Mouse (Mus musculus) T-helper 1 cell (primary cell): ENCODE data around the gene Actl10.

Experiments
- in situ Hi-C: fragments of 300-600 bp; cut with MboI, MseI; formaldehyde crosslinking; loops from one replicate; pipeline ENCODE4 v1.15.1; 2025; ENCODE audit warnings: high pct_unique_total_duplicates

The Actl10 gene

DNA sequence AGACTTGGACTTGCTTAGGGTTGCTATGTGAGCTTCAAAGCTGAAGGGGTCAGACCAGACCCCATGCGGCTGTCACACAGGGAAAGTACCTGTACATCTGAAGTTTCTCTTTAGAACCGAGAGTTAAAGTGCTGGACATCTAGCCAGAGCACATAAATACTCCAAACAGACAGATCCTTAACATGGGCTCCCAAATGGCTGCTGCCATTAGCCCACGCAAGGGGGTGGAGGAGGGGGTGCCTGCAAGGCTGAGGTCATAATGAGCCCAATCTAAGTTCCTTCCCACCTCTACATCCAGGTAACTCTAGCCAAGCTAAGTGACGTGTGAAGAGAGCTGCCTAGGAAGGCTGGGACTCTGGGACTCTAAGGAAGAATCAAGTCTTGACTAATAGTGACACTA, at the start of gene Actl10:
TSS of gene Actl10 (plus strand) at position 301 of the 400 bp plus-strand sequence.
- in situ Hi-C loops, result no loop called here

DNA sequence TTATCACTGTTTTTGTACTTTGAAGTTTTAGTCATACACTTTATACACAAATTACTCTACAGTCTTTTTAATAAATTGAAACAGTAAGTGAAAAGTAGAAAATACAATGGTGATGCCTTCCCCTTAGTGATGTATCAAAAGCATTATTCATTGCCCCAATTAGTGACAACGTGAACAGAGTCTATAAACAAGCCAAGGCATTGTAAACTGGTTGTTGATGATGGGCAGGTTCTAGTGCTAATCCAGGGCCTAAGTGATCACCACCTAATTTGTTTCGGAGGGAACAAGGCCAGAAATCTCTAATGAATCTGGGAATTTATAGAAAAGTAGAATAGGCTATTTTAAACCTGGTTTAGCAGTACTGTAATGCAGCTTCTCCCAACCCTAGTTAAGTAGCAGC, 44.5 kb upstream of the Actl10 start:
- in situ Hi-C loops, result no loop called here

DNA sequence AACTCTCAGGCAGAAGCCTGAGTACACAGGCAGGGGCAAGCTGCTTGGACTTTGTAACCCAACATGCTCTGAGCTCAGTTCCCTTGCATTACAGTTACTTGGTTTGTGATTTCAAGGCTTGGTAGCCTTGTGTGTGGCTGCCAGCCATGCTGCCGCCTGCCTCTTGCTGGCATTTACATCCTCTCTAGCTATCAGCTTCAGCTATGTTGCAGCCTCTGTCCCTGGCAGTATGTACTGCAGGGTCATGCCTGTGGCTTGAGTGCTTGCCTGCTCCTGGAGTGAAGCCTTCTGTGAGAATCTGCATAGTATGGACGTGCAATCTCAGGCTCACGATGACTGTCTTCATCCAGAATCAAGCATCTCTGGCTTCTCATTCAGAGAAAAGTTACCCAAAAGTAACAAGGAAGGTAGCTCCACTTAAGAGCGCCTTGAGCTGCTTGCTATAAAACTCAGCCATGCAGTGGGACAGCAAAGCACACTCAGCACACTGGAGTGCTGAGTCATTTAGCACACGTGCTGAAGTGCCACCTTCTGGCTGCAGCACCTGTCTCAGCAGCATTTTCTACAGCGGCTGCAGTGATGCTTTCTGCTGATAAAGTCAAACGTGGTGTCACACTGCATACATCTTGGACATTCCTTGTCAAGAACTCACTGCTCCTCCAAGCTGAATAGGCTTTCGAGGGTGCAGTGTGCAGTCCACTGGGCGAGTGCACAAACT, 43.9 kb upstream of the Actl10 start:
- in situ Hi-C loops, result no loop called here

DNA sequence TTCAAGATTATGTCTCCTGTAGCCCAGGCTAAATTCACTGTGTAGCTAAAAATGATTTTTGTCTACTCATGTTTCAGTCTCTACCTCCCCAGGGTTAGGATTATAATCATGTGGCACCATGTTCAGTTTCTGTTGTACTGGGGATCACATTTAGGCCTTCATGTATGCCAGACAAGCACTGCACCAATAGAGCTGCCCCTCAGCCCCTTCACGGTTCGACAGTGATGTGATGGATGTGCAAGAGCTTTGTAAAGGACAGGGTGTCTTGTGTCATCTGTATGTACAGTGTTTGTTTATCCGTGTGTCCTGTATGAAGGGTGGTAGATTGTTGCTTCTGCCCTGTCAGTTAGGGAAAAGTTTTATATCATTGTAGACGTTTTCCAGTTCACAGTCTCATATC, 43.1 kb upstream of the Actl10 start:
- in situ Hi-C loops, result no loop called here

DNA sequence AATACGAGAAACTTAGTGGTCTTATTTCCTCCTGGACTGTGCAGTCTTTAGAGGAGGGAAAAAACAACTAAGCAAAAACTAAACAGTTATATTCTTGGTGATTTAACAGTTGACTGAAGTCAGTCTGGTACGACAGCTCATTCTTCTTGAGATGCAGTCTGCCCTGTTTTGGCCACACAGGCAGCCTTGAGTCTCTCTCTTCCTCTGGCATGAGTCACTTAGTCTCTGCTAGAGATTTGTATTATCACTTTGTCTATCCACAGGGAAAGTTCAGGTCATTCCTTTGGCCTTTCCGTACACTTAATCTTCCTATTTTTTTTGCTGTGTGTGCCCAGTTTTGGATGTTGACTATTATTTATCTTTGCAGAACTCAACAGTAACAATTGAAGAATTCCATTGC, 41.4 kb upstream of the Actl10 start:
- in situ Hi-C loops, result no loop called here

DNA sequence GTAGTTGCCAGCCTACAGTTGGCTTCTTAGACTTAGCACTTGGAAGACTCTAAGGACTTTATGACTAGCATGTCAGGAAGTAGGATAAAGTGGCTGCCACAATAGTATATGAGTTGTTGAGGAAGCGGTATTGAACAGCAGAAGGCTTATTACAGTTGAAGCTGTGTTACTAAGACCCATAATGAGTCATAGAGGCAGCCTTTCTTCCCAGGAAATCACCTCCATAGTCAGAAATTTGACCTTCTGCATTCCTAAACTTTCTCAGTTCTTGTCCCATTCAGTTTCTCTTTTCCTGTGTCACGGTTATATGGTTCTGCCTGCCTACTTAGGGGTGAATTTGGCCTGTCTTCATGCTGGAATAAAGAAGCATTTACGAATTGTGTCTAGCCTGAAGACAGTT, 34.6 kb upstream of the Actl10 start:
- in situ Hi-C loops, result no loop called here

DNA sequence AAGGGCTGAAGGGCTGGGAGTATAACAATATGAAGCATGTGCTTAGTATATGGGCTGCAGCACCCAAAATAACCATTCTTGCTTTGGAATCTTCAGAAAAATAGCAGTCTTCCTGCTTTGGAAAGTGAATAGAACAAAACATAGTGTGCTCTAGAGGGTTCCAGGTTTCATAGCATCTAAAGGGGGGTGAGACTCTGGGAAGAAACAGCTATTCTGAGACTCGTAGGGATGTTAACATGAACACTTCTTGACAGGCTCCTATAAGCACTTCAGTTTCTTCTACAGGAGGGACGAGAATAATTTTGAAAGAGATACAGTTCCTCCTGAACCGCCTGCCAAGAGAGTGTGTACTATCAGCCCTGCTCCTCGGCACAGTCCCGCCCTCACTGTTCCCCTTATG, 34.2 kb upstream of the Actl10 start:
- in situ Hi-C loops, result no loop called here

DNA sequence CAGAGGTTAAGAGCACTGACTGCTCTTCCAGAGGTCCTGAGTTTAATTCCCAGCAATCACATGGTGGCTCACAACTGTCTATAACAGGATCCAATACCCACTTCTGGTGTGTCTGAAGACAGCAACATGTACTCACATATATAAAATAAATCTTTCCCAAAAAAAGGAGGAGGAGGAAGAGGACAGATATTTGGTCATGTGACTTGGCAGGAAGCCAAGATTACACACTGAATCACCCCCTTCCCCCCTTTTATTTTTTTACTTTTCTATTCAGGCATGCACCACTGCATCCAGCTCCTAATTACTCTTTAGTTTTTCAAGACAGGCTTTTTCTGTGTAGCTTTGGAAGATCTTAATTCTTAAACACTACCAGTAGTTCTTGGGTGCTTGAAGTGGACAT, 30.1 kb upstream of the Actl10 start:
- in situ Hi-C loops, result no loop called here

DNA sequence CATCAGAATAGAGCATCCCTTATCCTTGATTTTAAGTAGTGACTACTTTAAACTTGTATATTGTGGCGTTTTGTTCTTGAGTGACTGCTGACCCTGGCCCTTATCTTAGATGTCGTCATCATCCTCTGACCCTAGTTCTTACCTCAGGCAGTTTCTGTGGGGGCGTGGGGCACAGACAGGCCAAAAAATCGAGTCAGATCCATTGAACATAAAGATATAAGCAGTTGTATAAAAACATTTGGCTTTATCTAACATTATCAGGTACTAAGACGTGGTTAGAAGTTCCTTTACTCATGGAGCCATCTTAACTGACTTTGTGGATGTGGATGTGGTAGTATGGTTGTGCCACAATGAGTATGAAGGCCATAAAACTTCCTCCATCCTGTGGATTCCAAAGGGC, 29.2 kb upstream of the Actl10 start:
- in situ Hi-C loops, result no loop called here

DNA sequence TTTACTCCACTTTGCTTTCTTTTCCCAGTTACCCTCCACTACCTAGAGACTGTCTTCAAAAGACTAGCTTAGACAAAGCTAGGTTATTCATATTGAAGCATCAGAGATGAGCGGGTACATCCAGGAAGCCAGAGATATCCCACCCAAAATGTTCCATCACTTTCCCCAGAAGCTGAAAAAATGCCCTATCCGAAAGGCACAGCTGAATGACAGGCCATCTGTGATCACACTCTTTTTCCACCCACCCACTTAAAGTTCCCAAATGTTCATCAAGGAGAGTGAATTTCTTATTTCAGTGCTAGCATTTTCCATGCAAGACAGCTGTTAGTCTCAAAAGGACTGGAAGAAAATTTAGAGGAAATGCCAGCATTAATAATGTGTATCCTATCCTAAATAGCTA, 26.3 kb upstream of the Actl10 start:
- in situ Hi-C loops, result loop anchor here (25.0 kb wide), 1 partner anchor 113 kb away; the partner anchor contains the start of gene Snta1

DNA sequence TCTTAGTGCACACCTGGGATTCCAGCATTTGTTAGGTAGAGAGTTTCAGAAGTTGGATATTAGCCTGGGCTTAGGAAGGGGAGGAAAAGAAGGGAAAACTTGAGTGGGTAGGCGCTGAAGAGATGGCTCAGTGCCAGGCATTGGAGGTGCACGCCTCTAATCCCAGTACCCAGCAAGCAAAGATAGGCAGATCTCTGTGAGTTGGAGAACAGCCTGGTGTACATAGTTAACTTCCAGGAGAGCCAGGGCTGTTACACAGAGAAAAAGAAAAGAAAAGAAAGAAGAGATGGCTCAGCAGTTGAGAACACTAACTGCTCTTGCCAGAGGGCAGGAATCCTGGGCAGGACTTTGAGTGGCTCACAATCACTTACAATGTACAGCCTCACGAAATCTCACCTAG, 25.0 kb upstream of the Actl10 start:
- in situ Hi-C loops, result loop anchor here (25.0 kb wide), 1 partner anchor 114 kb away; the partner anchor contains the start of gene Snta1

DNA sequence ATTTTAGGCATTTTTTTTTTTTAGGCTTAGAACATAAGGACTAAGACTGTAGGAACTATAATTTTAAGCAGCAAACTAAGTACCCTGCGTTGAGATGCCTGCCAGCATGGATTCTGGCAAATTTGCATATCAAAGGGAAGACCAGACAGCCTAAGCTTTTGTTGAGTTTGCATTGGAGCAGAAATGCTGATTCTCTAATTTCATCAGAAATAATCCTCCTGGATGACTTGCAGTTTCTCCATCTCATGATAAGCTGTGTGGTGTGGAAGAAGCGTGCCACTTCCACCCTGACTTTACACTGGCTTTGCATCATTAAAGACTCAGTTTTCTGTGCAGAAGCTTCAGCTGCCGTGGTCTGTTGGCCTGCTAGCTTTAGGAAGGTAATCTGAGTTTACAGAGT, 18.7 kb upstream of the Actl10 start:
- in situ Hi-C loops, result loop anchor here (25.0 kb wide), 1 partner anchor 121 kb away; the partner anchor contains the start of gene Snta1

DNA sequence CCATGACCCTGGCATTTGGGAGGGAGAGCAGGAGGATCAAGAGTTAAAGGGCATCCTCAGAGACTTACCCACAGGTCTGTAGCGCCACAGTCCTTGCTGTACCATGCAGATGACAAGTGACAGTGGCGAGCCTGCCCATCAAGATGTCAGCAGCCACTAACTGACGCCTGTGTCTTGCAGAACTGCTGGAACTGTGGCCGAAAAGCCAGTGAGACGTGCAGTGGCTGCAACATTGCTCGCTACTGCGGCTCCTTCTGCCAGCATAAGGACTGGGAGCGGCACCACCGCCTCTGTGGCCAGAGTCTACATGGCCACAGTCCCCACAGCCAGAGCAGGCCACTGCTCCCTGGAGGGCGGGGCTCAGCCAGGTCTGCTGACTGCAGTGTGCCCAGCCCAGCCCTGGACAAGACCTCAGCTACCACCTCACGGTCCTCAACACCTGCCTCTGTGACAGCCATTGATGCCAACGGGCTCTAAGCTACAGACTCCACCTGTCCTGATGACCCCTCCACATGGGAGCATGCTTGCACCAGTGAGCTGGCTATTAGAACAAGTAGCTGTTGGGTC, 16.8 kb upstream of the Actl10 start:
- in situ Hi-C loops, result loop anchor here (25.0 kb wide), 1 partner anchor 122 kb away; the partner anchor contains the start of gene Snta1

DNA sequence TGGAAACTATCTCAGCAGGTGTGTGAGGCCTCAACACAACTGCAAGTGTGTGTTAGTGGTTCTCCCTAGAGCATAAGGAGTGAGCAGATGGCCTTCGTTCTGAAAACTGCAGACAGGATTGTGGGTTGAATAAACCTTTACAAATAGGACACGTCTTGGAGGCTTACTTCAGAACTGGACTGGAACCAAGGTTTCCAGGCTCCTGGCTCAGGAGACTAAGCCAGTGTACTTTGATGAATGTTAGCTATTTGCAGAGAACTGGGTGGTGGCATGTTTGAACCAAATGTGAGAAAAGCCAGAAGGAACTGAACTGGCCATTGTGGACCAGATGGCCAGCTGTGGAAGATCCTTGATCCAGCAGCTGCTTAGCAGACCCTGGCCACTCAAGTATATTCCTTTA, 13.3 kb upstream of the Actl10 start:
- in situ Hi-C loops, result loop anchor here (25.0 kb wide), 1 partner anchor 126 kb away; the partner anchor contains the start of gene Snta1

DNA sequence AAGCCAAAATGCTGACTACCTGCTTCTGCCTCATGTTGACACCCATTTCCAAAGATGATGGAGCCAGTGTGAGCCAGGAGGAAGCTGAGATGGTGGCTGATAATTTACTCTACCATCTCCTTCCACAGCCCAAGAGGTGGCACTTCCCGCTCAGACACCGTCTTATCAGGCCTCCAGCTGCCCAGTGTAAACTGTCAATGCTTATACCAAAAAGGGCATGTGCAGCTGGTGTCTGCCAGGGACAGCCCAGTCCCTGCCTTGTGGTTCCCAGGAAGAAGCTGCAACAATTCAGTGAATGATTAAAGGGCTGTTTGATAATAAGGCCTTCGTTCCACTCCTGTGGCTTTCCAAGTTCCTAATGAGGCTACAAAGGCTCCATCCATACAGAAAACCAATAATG, 12.9 kb upstream of the Actl10 start:
- in situ Hi-C loops, result loop anchor here (25.0 kb wide), 1 partner anchor 126 kb away; the partner anchor contains the start of gene Snta1

DNA sequence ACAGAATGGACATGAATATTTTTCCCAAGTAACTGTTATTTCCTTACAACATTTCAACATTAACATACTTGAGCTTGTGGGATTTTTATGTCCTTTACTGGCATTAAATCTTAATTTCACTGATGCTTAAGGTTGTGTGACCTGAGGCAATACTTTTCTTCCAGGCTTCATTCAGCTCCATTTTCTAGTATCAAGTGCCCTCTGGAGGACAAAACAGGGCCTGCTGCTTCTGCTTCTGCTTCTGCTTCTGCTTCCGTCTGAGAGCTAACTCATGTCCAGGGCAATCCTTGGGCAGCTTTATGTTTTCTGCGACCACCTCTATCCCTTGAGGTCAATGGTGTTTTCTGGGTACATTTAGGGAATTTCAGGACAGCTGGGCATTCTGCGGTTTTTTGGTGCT, 11.9 kb upstream of the Actl10 start:
- in situ Hi-C loops, result loop anchor here (25.0 kb wide), 1 partner anchor 127 kb away; the partner anchor contains the start of gene Snta1

DNA sequence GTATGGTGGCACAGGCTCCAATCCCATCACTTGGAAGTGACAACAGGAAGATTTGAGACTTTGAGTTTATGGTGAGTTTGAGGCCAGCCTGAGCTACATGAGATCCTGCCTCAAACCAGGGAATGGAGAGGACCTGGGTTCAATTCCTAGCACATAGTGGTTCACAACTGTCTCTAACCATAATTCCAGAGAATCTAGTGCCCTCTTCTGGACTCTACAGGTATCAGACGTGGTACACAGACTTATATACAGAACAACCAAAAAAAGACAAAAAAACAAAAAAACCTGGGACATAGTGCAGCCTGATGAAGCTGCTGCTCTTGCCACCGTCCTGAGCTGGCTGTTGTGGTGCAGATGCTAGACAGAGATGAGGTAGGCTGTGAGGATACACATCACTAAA, 9.9 kb upstream of the Actl10 start:
- in situ Hi-C loops, result loop anchor here (25.0 kb wide), 1 partner anchor 129 kb away; the partner anchor contains the start of gene Snta1

DNA sequence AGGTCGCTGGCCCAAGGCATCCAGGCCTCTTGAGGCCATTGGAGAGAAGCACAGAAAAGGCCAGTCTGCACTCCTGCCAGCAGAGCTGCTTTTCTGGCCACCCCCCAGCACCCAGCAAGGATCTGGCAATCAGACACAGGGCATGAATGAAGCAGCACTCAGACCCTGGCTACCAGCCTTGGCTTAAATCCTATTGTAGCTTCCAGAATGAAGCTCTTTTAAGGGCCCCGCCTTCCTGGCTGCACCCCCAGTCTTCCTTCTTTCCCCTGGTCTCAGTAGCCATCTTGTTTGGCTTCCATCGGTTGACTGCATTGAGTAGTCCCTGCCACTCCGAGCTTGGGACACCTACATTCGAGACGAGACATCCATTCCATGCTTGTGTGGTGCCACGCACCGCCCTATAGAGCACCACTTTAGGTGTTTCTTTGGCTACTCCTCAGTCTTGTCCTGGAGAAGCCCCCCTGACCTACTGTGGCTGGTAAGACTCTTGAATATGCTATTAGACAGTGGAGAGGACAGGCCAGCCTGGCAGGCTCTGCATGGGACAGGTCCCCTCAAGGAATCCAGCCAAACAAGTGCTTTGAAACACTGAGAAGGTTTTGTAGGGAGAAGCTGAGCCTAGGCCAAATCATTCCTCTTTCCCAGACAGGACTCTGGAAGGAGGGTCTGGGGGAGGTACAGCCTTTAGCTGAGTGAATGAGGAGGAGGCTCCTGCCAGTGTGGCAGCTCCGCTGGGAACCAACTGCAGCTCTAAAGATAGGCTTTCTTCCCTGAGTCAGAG, 7.8 kb upstream of the Actl10 start:
- in situ Hi-C loops, result loop anchor here (25.0 kb wide), 1 partner anchor 131 kb away; the partner anchor contains the start of gene Snta1

DNA sequence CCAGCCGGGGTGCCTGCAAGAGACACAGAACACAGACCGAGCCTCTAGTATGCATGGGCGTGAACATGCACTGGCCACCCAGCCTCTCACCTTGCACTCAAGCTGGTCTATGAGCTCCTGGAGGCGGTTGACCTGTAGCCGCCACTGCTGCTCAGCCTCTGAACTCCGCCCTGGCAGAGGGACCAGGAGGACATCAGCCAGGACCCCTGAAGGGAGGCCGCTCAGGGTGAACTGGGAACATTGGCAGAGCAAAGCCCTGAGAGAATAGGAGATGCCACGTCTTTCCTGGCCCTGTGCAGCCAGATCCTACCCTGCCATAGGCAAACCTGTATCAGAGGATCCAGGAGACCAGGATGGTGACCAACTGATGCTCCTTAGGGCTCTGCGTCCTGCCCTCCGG, 4.9 kb upstream of the Actl10 start, which contains the start of gene 1700003F12Rik:
TSS of gene 1700003F12Rik (plus strand) at position 375 of the 400 bp plus-strand sequence.
- in situ Hi-C loops, result loop anchor here (25.0 kb wide), 1 partner anchor 134 kb away; the partner anchor contains the start of gene Snta1

DNA sequence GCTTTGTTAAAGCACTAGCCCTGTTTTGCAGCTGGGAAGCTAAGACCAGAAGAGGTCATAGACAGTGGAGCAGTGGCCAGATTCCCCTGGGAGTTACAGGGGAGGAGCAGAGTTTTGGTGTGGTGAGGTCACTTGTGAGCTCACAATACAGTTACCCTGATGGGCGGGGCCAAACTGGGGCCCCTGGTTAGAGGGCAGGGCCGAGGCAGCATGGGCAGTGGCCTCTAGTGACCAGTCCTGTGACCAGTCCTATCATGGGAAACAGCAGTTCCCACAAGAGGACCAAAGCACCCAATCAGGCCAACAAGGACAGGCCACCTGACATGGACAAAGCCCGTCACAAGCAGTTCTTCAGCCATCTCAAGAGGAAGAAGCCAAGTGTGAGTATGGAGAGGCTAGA, 2.9 kb upstream of the Actl10 start:
- in situ Hi-C loops, result loop anchor here (25.0 kb wide), 1 partner anchor 136 kb away; the partner anchor contains the start of gene Snta1

DNA sequence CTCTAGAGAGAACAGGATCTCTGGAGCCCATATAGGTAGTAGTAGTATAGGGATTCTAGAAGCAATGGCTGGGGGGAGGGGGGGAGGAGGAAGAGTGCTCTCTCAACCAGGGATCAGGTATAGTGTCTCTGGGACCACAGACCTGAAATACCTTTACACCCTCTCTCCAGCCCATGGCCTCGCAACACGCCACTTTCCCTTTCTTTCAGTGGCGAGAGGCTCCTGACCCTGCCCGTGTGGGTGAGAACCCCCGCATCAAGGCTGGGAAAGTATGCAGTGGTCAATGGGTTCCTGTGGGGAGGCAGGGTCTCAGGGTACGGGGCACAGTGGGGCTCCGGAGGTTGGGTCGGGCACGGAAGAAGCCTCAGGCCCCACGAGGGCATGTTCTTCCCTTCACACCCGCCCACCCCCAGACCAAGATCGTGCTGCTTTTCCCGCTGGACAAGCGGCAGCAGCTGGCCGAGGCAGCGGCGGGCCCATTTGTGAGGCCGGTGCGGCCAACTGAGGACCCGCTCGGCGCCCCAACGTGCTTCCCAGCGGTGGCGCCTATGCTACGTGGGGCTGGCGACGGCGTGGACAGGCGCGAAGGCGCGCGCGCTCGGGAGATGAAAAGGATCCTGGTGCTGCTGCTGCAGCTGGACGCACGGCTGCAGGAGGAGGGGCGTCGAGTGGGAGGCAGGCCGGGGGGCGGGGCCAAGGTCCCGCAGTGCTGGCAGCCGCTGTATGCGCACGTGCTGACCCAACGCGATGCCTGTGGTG, 2.3 kb upstream of the Actl10 start:
- in situ Hi-C loops, result loop anchor here (25.0 kb wide), 1 partner anchor 137 kb away; the partner anchor contains the start of gene Snta1
